Mouse (Mus musculus) R1 (cell line): ENCODE measurements around the gene Cops7a.
A peak's percentile ranks its signal among the peaks of the same experiment; 100 is the strongest.

Experiments
- DNase-seq: peaks from one replicate; pipeline ENCODE4 v3.0.0-alpha.2; 2018; ENCODE audit warnings: low read depth, low spot score

Cops7a gene

DNA sequence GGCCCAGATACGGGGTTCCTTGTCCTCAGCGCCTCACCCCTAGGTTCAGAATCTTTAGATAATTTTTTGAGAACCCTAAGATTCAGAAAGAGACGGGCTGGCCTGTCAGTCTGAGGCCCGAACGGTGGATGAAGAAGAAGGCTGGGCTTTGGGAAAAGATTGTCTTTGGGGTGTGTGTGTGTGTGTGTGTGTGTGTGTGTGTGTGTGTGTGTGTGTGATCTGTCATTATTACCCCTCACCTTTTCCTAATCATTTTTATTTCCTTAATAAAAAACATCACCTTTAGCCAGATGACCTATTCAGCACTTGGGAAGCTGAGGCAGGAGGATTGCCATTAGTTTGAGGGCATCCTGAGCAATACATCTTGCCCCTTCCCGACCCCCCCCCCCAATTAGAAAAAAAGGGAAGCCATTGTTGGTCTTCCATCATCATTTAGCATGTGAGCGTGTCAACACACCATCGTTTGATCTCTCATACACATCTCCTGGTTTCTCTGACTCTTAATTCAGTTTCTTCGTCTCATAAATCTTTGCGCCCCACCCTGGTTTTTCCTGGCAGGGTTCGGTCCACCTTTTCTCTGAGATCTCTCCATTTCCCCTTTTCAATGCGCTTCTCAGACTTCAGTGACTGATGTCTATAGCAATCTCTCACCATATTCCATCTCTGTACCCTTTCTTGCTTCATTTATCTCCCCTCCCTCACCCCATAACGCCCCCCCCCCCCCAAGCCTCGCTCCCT lies 46.3 kb downstream of the Cops7a start:
- no peak for DNase-seq

DNA sequence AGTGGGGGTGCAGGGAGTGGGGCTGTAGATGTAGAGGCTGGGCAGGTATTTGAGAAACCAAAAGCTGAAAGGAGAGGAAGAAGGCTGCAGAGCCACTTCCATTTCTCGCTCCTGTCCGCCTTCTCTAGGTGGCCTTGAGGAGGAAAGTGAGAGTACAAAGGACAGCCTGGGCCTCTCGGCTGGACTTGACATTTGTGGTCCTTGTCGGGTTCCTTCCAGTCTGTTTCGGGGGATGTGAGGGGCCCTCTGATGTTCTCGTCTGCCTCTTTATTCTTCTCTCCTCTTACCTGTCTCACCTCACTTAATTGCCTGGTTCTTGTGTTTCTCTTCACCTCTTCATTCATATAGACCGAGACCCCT lies 47.0 kb downstream of the Cops7a start:
- no peak for DNase-seq

DNA sequence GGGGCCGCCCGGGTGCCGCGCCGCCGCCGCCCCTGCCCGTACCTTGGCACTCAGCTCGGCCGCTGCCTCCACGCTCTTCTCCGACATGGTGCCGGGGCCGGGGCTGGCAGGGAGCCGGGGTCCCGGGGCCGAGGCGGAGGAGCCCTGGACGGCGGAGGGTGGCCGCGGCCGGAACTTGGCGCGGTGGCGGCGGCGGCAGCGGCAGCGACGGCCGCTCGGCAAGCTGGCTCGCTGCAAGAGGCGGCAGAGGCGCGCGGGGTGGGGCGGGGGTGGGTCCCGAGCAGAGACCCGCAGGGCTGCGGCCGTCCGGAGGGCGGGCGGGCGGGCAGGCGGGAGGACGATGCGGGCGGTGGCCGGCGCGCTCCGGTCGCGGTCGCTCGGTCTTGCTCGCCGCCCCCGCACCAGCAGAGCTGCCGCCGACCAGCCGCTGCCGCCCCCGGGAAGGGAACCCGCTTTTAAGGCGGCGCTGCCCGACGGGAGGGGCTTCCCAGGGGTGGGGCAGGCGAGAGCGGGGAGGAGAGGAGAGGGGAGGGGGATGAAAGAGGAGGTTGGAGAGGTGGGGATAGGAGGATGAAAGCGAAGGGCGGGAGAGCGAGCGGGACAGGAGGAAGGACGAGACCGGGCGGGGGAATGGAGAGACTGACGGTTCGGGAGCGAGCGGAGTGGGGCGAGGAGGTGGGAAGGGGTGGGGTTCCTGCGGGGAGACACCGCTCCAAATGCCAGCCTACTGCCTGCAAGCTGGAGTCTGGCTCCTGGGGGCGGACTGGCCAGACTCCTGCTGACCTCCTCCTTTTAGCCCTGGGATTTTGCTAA lies 47.6 kb downstream of the Cops7a start:
- peak; percentile 97 for DNase-seq

DNA sequence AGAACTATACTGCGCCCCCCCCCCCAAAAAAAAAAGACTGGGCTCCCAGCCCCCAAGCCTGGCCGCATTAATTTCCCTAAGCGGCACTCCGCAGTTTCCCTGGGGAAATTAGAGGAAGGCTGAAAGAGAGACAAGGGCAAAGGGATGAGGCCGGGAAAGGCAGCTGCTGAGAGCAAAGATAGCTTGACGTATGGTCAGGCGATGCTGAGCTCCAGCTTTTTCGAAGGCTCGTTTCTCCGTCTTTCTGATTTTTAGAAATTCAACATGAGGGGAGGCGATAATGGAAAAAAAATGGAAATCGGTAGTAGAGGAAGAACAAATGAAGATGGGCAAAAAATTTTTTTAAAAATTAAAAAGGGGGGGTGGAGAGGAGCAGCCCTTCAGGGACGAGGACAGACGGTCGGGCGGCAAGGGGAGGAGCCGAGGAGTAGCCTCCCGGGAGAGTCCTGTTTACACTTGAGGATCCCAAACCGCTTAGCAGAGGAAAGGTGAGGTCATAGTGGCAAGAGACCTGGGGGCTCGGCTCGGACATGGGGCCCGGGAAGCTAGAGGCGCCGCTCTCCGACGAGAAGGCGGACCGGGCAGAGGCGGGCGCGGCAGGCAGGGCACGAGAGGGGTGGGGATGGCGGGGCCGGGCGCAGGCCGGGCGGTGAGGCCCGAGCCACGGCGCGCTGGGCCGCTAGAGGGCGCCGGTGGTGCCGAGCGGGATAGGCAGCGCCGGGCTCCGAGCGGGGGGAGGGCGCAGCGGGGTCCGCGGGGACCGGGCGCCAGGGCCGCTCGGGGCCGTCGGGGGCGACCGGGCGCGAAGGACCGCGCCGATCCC lies 48.4 kb downstream of the Cops7a start:
- DNase-seq, result peak; percentile 68

DNA sequence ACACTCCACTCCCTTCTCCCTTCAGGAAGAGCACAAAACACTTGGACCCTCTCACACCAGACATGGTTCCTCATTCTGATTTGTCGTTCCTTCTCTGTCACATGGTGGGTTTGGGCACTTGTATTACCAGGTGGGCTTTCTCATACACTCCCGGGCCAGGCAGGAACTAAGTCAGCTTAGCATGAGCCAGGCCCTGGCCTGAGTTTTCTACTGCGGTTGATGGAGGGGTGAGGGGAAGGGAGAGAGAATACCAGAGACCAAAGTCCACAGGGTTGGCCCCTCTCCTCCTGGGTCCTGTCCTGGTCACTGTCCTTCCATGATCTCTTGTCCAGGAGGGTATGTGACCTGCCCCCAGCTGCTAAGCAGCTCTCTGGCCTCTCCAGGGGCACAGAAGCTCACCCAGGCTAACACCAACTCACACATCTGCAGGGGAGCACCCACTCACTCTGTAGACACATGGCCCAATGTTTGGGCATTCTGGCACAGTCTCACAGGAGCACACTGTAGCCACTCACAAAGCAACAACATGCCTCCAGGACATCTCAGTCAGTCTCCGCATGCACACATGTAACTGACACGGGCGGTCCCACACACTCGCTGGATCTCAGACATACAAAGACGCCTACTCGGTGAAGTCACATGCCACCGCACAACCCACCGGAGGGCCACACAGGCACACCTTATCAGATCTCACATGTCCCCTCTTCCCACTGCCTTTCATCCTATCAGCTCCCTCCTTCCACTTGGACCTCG lies 49.2 kb downstream of the Cops7a start:
- no peak for DNase-seq

DNA sequence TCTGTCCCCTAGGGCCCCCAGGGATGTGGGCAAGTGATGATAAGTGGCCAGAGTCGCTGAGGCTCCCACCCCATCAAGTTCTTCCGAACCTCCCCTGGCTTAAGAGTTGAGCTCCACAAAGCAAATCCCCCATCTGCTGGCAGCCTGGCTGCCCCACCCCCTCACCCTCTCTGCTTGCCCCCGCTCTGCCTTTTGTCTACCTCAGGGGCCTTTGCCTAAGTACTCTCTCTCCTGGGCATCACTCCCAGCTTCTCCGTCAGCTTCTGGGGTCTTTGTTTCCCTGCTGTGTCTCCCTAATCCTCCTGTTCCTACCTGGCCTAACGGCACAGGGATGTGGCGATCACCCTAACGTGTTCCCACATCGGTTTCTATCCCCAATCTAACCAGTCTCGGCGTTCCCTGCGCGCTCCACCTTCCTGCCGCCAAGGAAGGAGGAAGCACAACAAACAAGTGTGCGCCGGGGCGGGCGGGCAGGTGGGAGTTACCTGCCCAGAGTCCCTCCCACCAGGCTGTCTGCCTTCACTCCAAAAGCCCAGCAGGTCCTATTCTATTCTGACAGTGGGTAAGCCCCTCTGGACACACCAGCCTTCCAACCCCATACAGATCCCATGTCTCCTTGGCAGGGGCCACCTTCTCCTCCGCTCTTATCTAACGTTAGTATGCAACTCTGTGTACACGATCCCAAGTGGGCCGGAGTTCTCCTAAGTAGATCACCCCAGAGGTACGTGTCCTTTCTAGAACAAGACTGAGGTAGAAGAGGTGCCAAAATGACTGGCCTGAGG lies 50.0 kb downstream of the Cops7a start:
- peak; percentile 83 for DNase-seq

DNA sequence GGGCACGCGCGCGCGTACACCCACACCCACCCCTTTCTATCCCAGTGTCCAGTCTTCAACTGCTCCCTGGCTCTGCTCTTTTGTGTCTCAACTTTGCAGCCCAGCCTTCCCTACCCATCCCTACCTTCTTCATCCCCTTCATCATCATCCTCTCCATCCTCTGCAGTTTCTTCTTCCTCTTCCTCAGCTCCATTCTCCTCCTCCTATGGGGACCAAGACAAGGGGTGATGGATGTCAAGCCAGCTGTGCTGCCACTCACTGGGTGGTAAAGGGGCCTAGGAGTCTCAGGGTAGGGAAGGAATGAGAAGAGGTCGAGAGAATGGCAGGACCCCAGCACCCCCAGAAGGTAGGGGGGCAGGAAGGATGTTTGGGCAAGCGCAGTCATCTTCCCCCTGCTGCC lies 50.8 kb downstream of the Cops7a start:
- no peak for DNase-seq

DNA sequence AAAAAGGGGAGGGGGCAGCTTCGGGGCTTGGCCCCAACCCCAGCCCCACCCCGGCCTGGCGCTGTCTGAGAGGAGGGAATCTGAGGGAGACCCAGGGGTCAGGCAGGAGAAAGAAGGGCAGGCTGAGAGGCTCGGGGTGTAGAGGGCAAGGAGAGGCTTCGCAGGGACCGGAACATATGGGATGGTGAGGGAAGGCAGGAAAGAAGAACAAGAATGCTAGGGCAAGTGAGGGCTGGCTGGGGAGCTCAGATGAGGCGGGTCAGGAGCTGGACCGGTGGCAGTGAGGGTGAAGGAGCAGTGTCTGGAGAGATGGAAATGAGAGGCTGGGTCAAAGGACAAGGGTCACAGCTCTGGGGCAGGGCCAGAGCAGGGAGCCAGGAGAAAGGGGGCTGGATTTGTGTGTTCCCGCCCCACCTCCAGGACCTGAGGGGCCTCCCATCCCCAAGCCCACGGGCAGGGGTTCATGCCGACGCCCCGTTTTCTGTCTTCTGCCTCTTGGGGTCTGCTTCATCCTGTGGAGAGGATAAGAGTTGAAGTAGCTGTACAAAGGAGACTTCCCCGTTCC lies 51.5 kb downstream of the Cops7a start:
- no peak for DNase-seq

DNA sequence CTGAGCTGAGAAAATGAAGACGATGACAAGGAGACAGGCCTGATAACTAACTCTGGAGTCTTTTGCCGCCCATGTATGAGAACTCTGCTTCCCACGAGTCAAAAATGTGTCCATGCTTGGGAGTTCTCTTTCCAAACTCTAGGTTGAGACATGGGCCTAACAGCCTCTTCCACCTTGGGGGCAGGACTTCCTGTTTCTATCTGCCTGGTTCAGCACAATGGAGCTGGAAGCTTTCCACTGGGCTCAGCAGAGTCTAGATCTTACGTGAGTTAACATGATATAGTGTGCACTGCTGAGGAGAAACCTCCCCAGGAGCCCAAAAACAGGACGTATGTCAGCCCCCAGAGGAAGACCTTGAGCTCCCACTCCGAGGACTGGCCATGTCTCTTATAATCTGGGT lies 52.1 kb downstream of the Cops7a start:
- no peak for DNase-seq

DNA sequence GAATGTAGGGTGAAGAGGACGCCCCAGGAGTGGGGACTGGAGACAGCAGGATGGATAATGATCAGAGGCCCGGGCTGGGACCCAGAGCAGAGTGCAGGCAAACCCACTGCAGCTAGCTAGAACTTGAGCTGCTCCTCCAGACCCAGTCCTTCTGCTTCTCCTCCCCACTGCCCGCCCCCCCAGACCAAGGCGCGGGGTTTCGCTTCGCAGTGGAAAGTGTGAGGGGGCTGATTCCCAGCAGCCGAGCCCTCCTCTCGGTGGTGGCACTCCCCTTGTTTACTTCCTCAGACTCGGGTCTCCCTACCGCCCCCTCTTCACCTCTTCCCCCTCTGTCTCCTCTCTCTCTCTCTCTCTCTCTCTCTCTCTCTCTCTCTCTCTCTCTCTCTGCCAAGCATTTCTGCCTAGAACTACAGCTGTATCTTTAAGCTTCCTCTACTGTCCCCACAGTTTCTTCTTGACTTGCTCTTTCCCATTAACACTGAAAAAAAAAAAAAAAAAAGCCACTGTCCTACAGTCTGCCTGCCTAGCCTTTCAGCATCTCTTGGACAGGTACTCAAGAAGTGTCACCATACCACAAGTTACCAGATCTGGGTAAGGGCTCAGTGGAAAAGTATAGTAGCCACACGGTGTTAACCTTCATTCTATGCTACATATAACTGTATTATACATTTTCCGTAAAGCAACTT lies 53.7 kb downstream of the Cops7a start, which contains the start of gene Lag3:
Gene Lag3, minus strand, starts transcription at position 173 of the 686 bp plus-strand sequence.
- DNase-seq, result no peak

DNA sequence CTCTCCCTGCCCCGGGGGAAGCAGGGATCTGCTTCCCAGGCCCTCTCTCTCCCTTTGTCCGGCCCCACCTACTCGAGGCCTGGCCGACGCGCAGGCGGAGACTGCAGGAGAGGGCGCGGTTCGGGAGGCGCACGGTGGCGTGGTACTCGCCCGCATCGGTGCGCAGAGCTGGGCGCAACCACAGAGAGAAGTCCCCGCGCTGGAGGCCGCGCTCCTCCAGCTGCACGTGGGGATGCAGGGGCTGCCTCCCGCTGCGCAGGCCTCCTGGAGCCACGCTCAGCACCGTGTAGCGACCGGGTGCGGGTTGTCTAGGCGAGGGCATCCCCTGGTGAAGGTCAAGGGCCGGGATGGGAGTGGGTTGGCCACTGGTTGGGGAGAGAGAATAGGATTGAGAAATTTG lies 55.3 kb downstream of the Cops7a start:
- peak; percentile 68 for DNase-seq
